Mouse (Mus musculus) myocyte (in vitro differentiated cells): ENCODE measurements around the gene Iqsec2. TPM values are rescaled to one million over a fixed set of nuclear protein-coding genes. Genes with fewer than 3 reads are reported as not detected.

Experiments used
- H3K27me3 ChIP-seq: one replicate; pipeline ENCODE4 v1.6.1; 2011; ENCODE audit not compliant: control insufficient read depth, insufficient read depth, insufficient read length
- H3K36me3 ChIP-seq: one replicate; pipeline ENCODE4 v1.6.1; 2011; ENCODE audit not compliant: control insufficient read depth, insufficient read depth
- H3K4me2 ChIP-seq: one replicate; pipeline ENCODE4 v1.6.1; 2011; ENCODE audit warnings: low read depth, control low read depth
- H3K4me3 ChIP-seq: one replicate; pipeline ENCODE4 v1.5.1; 2011; ENCODE audit warnings: mild to moderate bottlenecking, control low read depth, moderate library complexity
- H3K79me2 ChIP-seq: one replicate; pipeline ENCODE4 v1.6.1; 2011; ENCODE audit not compliant: control insufficient read depth, insufficient read depth
- H3ac ChIP-seq: one replicate; pipeline ENCODE4 v1.6.1; 2011; ENCODE audit not compliant: control insufficient read depth, insufficient read length
- CEBPB ChIP-seq: IDR thresholded peaks from 2 replicates; pipeline ENCODE4 v1.6.1; 2011; ENCODE audit warnings: mild to moderate bottlenecking, moderate library complexity; ENCODE audit not compliant: poor library complexity, insufficient read depth, severe bottlenecking
- E2F4 ChIP-seq: IDR thresholded peaks from one replicate; pipeline ENCODE4 v1.6.1; 2011; ENCODE audit warnings: mild to moderate bottlenecking, control low read depth, moderate library complexity; ENCODE audit not compliant: insufficient read depth
- MAX ChIP-seq: IDR thresholded peaks from one replicate; pipeline ENCODE4 v1.6.1; 2011; ENCODE audit warnings: low read depth, mild to moderate bottlenecking, control low read depth
- MYOD1 ChIP-seq, 3 experiments: IDR thresholded peaks; one replicate each; pipeline ENCODE4 v1.6.1; 2011; ENCODE audit warnings: control low read depth in 2 of 3, low read depth in 2 of 3, mild to moderate bottlenecking in 2 of 3, moderate library complexity in 1 of 3; ENCODE audit not compliant: insufficient read length in 2 of 3, control insufficient read depth in 1 of 3
- MYOG ChIP-seq, 3 experiments: IDR thresholded peaks; one replicate each; pipeline ENCODE4 v1.6.1; 2011; ENCODE audit warnings: control low read depth in 2 of 3, low read depth in 2 of 3, mild to moderate bottlenecking in 2 of 3; ENCODE audit not compliant: insufficient read length in 2 of 3, control insufficient read depth in 1 of 3, insufficient read depth in 1 of 3
- POLR2A ChIP-seq: IDR thresholded peaks from one replicate; pipeline ENCODE4 v1.6.1; 2011; ENCODE audit warnings: low read depth, mild to moderate bottlenecking, control low read depth, moderate library complexity; ENCODE audit not compliant: insufficient read length
- POLR2AphosphoS2 ChIP-seq: IDR thresholded peaks from one replicate; pipeline ENCODE4 v1.6.1; 2011; ENCODE audit warnings: low read depth, control low read depth; ENCODE audit not compliant: insufficient read length
- REST ChIP-seq: IDR thresholded peaks from one replicate; pipeline ENCODE4 v1.6.1; 2011; ENCODE audit warnings: mild to moderate bottlenecking, control low read depth, moderate library complexity; ENCODE audit not compliant: insufficient read depth, insufficient read length
- SRF ChIP-seq: IDR thresholded peaks from one replicate; pipeline ENCODE4 v1.6.1; 2011; ENCODE audit warnings: low read depth; ENCODE audit not compliant: control insufficient read depth, insufficient read length
- TCF12 ChIP-seq: IDR thresholded peaks from one replicate; pipeline ENCODE4 v1.6.1; 2011; ENCODE audit warnings: mild to moderate bottlenecking, control low read depth; ENCODE audit not compliant: poor library complexity, insufficient read depth, severe bottlenecking
- TCF3 ChIP-seq: IDR thresholded peaks from one replicate; pipeline ENCODE4 v1.6.1; 2011; ENCODE audit warnings: low read depth, control low read depth; ENCODE audit not compliant: insufficient read length
- USF1 ChIP-seq: IDR thresholded peaks from one replicate; pipeline ENCODE4 v1.6.1; 2011; ENCODE audit warnings: low read depth, mild to moderate bottlenecking, control low read depth, moderate library complexity
- polyA plus RNA-seq: library from polyadenylated mRNA; unstranded; fragments of >200 nt; fragmentation: generic; extraction: Trizol; gene quantifications from one replicate; pipeline ENCODE4 v1.2.1, GENCODE M21; 2012; ENCODE audit warnings: missing spikeins

Gene Iqsec2
- polyA plus RNA-seq, 1 experiment, result 11.2 TPM

DNA sequence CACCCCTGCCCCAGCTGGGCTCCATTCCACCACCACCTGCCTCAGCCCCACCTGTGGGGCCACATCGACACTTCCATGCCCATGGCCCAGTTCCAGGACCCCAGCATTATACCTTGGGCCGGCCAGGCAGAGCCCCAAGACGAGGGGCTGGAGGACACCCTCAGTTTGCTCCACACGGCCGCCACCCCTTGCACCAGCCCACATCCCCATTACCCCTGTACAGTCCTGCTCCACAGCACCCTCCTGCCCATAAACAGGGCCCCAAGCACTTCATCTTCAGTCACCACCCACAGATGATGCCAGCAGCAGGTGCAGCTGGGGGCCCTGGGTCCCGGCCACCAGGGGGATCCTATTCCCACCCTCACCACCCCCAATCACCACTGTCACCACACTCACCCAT lies 79.2 kb downstream of the Iqsec2 start:
- TF ChIP-seq MAX (no peak), USF1 (no peak), REST (no peak), TCF12 (no peak), POLR2AphosphoS2 (no peak), TCF3 (no peak), MYOG (IDR thresholded peaks at IDR 0.05; ENCODE audit: control insufficient read depth in 1 of 3, insufficient read depth in 1 of 3, insufficient read length in 2 of 3, low read depth in 2 of 3) (no peak), CEBPB (no peak), MYOD1 (IDR thresholded peaks at IDR 0.05; ENCODE audit: control insufficient read depth in 1 of 3, insufficient read length in 2 of 3, low read depth in 2 of 3) (no peak), POLR2A (no peak)
- no peaks in the 10 kb centered on the region for H3K27me3 ChIP-seq
- no peaks in the 10 kb centered on the region for H3K79me2 ChIP-seq
- no peak overlapping the region for H3ac ChIP-seq
- H3K4me2 ChIP-seq, result no peak overlapping the region
- no peak overlapping the region for H3K4me3 ChIP-seq
- no peaks in the 10 kb centered on the region for H3K36me3 ChIP-seq

DNA sequence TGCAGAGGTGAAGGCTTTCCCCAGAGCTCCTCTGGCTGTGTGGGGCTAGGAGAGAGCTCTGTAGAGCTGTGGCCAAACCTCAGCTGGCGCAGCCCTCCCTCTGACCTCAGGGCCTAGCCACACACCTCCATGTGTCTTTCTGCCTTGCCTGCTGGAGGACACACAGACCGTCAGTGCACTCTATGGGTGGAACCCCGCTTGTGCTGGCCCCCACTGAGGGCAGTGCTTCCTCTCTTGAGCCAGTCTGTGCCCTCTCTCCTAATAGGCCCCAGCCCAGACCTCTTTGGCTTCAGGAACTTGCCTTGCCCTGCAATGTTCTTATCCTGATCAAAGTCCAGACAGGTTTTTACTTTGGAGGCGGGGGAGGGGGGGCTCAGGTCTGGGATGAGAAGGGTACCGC lies 80.2 kb downstream of the Iqsec2 start:
- H3K27me3 ChIP-seq, result no peaks in the 10 kb centered on the region
- no peak overlapping the region for H3ac ChIP-seq
- H3K4me2 ChIP-seq, result no peak overlapping the region
- H3K79me2 ChIP-seq, result no peaks in the 10 kb centered on the region
- H3K4me3 ChIP-seq, result no peak overlapping the region
- TF ChIP-seq MYOD1 (IDR thresholded peaks at IDR 0.05; ENCODE audit: control insufficient read depth in 1 of 3, insufficient read length in 2 of 3, low read depth in 2 of 3), result no peak
- TF ChIP-seq TCF3, result no peak
- TF ChIP-seq MYOG (IDR thresholded peaks at IDR 0.05; ENCODE audit: control insufficient read depth in 1 of 3, insufficient read depth in 1 of 3, insufficient read length in 2 of 3, low read depth in 2 of 3), result no peak
- TF ChIP-seq CEBPB, result no peak
- no peaks in the 10 kb centered on the region for H3K36me3 ChIP-seq

DNA sequence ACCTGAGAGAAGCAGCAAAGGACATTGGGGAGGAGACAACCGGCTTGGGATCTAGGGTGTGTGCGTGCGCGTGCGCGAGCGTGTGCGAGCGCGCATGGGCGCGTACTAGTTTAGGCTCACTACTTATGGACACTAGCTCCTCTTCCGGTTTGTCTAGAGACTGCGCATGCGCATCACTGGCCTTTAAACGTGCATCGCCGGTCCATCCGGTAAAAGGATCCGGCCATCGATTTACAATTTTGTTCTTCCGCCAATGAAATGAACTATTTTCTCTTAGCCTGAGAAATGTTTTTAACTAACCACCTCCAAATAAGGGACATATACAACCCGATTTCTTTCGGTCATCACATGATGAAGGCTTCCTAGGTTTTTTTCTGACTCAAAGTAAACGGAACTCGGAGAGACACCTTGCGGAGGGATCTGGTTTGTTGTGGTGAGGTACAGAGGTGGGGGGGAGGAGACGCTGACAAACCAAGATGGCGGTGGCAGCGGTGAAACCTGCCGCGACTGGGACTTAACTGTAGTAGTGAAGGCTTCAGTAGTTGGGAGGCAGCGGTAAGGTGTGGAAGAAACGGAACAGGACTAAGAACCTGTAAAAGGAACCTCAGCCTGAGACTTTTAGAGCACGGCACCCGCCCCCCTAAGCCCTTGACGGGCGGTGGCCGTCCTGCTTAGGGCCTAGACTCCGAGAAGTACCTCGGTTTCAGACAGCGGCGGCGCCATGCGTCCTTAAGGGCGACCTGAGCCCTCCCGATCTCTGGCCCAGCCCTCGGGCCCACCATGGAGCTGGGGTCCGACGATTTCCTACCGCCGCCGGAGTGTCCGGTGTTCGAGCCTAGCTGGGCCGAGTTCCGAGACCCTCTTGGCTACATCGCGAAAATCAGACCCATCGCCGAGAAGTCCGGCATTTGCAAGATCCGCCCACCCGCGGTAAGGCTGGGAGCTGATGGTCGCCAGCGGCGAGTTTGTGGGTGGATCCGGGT lies 89.0 kb downstream of the Iqsec2 start, which contains the start of gene Kdm5c:
Gene Kdm5c (plus strand): TSS at position 240 of the 983 bp plus-strand sequence.
- TF ChIP-seq USF1 (no peak), MAX (no peak), E2F4 (no peak), CEBPB (no peak), MYOG (IDR thresholded peaks at IDR 0.05; ENCODE audit: control insufficient read depth in 1 of 3, insufficient read depth in 1 of 3, insufficient read length in 2 of 3, low read depth in 2 of 3) (no peak), POLR2AphosphoS2 (peak; percentile 78), TCF12 (no peak), POLR2A (peak; percentile 76), SRF (peak; percentile 90), MYOD1 (IDR thresholded peaks at IDR 0.05; ENCODE audit: control insufficient read depth in 1 of 3, insufficient read length in 2 of 3, low read depth in 2 of 3) (no peak), TCF3 (no peak), REST (no peak)
- H3ac ChIP-seq, result peak within 1 kb of the TSS; percentile 27
- peaks cover 47% of the 10 kb centered on the region for H3K79me2 ChIP-seq
- H3K4me2 ChIP-seq, result peak within 1 kb of the TSS; percentile 89
- no peaks in the 10 kb centered on the region for H3K27me3 ChIP-seq
- peak within 1 kb of the TSS; percentile 98 for H3K4me3 ChIP-seq
- no peaks in the 10 kb centered on the region for H3K36me3 ChIP-seq

DNA sequence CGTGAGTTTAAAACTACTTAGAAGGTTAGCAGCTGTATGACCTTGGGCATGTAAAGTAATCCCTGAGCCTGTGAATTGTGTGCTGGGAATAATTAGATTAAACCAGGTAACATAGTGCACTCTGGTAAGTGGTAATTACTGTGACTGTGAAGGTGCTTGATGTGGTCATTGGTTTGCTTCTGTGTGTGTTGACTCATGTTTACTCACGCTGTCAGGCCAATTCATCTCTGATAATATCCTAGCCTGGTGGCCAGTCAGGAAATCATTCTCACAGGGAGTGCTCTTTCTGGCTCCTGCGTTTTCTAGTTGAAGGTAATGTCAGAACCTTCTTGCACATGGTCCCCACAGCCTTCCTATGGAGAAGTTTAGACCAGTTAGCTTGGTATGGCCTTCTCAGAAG lies 90.1 kb downstream of the Iqsec2 start:
- Histone ChIP-seq H3K4me3 (peak overlapping the region; percentile 98), H3K27me3 (no peaks in the 10 kb centered on the region), H3ac (peak overlapping the region; percentile 27), H3K4me2 (peak overlapping the region; percentile 89), H3K79me2 (peaks cover 47% of the 10 kb centered on the region), H3K36me3 (peaks cover 8% of the 10 kb centered on the region)
- no peak for TF ChIP-seq E2F4
- no peak for TF ChIP-seq CEBPB
- TF ChIP-seq TCF3, result no peak
- no peak for TF ChIP-seq MYOD1 (IDR thresholded peaks at IDR 0.05; ENCODE audit: control insufficient read depth in 1 of 3, insufficient read length in 2 of 3, low read depth in 2 of 3)
- TF ChIP-seq POLR2AphosphoS2, result no peak
- no peak for TF ChIP-seq POLR2A
- no peak for TF ChIP-seq SRF
- no peak for TF ChIP-seq MYOG (IDR thresholded peaks at IDR 0.05; ENCODE audit: control insufficient read depth in 1 of 3, insufficient read depth in 1 of 3, insufficient read length in 2 of 3, low read depth in 2 of 3)
- no peak for TF ChIP-seq USF1
- no peak for TF ChIP-seq MAX
- TF ChIP-seq TCF12, result no peak
- no peak for TF ChIP-seq REST
